Mouse (Mus musculus): Measurements from ENCODE around the gene Ms4a7. TPM values are rescaled to one million over a fixed set of nuclear protein-coding genes. Genes with fewer than 3 reads are reported as not detected.

Gene Ms4a7
- polyA plus RNA-seq, 1 experiment = 2.0 TPM

DNA sequence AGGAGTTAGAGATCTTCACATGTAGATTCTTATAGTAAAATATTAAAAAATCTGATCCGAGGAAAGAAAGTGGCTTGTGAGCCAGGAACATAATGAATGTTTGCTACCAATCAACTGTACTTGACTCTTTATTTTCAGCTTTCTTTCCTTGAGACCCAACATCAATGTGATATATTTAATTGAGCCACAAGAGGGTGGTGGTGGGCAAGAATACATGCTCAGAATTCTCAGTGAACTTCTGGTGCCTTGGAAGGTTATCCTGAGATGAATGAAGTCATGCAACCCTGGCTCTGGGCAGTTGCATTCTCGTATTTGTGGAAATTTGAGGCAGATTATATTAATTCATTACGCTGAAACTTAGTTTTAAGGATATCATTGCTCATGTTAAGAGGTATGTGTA, 15.9 kb upstream of the Ms4a7 start:
- Histone ChIP-seq H3K4me1 (ENCODE audit: control insufficient read depth, insufficient read depth, low read length) (no peaks in the 10 kb centered on the region; the same call in 1 of the 2 replicates), H3K4me3 (ENCODE audit: insufficient read depth, low read depth, low read length) (no peak overlapping the region), H3K27me3 (replicated peaks; ENCODE audit: control insufficient read depth, insufficient read depth, low read length) (no peaks in the 10 kb centered on the region), H3K27ac (ENCODE audit: insufficient read depth, low read depth, low read length) (no peak overlapping the region), H3K36me3 (ENCODE audit: control insufficient read depth, insufficient read depth, low read length) (no peaks in the 10 kb centered on the region)
- TF ChIP-seq POLR2A (IDR thresholded peaks at IDR 0.05; ENCODE audit: low read depth, low read length) (no peak), CTCF (conservative IDR thresholded peaks at IDR 0.05; ENCODE audit: insufficient read depth, insufficient read length, low read depth, low read length) (no peak)
- 40% methylated on average over 3 of the region's 3 CpGs for WGBS
- no peak for DNase-seq

- DNase-seq = peak; percentile 60
- no peak overlapping the region for H3K4me3 ChIP-seq (ENCODE audit: insufficient read depth, low read depth, low read length)
- WGBS = 43% methylated on average over 7 of the region's 7 CpGs
- TF ChIP-seq CTCF (conservative IDR thresholded peaks at IDR 0.05; ENCODE audit: insufficient read depth, insufficient read length, low read depth, low read length) (no peak; the same call in 1 of the 2 replicates), POLR2A (IDR thresholded peaks at IDR 0.05; ENCODE audit: low read depth, low read length) (no peak)
- no peaks in the 10 kb centered on the region for H3K36me3 ChIP-seq (ENCODE audit: control insufficient read depth, insufficient read depth, low read length)
- no peaks in the 10 kb centered on the region; the same call in 1 of the 2 replicates for H3K4me1 ChIP-seq (ENCODE audit: control insufficient read depth, insufficient read depth, low read length)
- no peaks in the 10 kb centered on the region for H3K27me3 ChIP-seq (replicated peaks; ENCODE audit: control insufficient read depth, insufficient read depth, low read length)
- peak overlapping the region; percentile 69 for H3K27ac ChIP-seq (ENCODE audit: insufficient read depth, low read depth, low read length)
Observed at GRCm38 (mm10) chr19:11349698-11350481, 13.9 kb upstream of the Ms4a7 start.

DNA sequence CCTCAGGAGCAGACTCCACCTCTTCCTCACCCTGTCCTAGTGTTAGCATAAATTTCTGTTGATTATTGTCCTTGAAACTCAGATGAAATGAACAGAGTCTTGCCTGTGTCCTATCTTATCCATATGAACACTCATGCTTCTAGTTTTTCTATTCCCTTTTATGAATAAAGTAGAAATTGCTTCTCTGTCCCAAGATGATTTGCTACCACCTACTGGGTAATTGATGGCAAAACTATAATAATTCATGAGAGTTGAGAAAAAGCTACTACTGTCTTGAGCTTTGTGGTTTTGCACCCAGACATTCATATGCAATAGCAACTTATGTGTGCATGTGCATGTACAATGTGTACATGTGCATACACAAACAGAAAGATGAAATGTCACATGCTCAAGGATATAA, 8.0 kb upstream of the Ms4a7 start:
- Histone ChIP-seq H3K36me3 (ENCODE audit: control insufficient read depth, insufficient read depth, low read length) (no peaks in the 10 kb centered on the region), H3K27ac (ENCODE audit: insufficient read depth, low read depth, low read length) (no peak overlapping the region), H3K4me3 (ENCODE audit: insufficient read depth, low read depth, low read length) (no peak overlapping the region), H3K4me1 (ENCODE audit: control insufficient read depth, insufficient read depth, low read length) (no peaks in the 10 kb centered on the region), H3K27me3 (replicated peaks; ENCODE audit: control insufficient read depth, insufficient read depth, low read length) (no peaks in the 10 kb centered on the region)
- no peak for DNase-seq
- no peak for TF ChIP-seq POLR2A (IDR thresholded peaks at IDR 0.05; ENCODE audit: low read depth, low read length)

DNA sequence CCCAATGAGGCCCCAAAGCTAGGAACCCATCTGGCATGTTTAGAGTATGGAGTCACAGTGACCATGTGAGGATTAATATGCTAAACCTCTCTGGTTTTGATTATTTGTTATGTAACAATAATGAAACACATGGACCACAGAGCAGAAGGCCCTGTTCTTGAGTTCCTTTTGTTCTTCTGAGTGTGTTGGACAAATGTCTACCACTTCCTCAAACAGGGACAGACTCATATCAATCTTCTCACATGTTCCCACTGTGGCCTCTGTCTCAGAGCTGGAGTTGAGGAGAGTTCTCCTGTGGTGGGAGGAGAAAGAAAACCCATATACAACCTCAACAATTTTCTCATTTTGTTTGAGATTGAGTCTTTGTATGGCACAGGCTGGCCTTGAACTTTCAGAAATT, 7.2 kb upstream of the Ms4a7 start:
- no peak for TF ChIP-seq POLR2A (IDR thresholded peaks at IDR 0.05; ENCODE audit: low read depth, low read length)
- TF ChIP-seq CTCF (conservative IDR thresholded peaks at IDR 0.05; ENCODE audit: insufficient read depth, insufficient read length, low read depth, low read length) = no peak
- Histone ChIP-seq H3K27me3 (replicated peaks; ENCODE audit: control insufficient read depth, insufficient read depth, low read length) (no peaks in the 10 kb centered on the region), H3K4me1 (ENCODE audit: control insufficient read depth, insufficient read depth, low read length) (no peaks in the 10 kb centered on the region), H3K36me3 (ENCODE audit: control insufficient read depth, insufficient read depth, low read length) (no peaks in the 10 kb centered on the region), H3K27ac (ENCODE audit: insufficient read depth, low read depth, low read length) (no peak overlapping the region), H3K4me3 (ENCODE audit: insufficient read depth, low read depth, low read length) (no peak overlapping the region)
- no peak for DNase-seq

GRCm38 (mm10) chr19:11321123-11321522, 14.8 kb downstream of the Ms4a7 start:
- no peak overlapping the region for H3K27ac ChIP-seq (ENCODE audit: insufficient read depth, low read depth, low read length)
- WGBS = 86% methylated on average over 1 of the region's 1 CpGs
- no peak for TF ChIP-seq CTCF (conservative IDR thresholded peaks at IDR 0.05; ENCODE audit: insufficient read depth, insufficient read length, low read depth, low read length)
- TF ChIP-seq POLR2A (IDR thresholded peaks at IDR 0.05; ENCODE audit: low read depth, low read length) = no peak
- H3K4me3 ChIP-seq (ENCODE audit: insufficient read depth, low read depth, low read length) = no peak overlapping the region
- H3K27me3 ChIP-seq (replicated peaks; ENCODE audit: control insufficient read depth, insufficient read depth, low read length) = no peaks in the 10 kb centered on the region
- no peaks in the 10 kb centered on the region for H3K4me1 ChIP-seq (ENCODE audit: control insufficient read depth, insufficient read depth, low read length)
- H3K36me3 ChIP-seq (ENCODE audit: control insufficient read depth, insufficient read depth, low read length) = no peaks in the 10 kb centered on the region
- DNase-seq = no peak

- TF ChIP-seq CTCF (conservative IDR thresholded peaks at IDR 0.05; ENCODE audit: insufficient read depth, insufficient read length, low read depth, low read length) (no peak), POLR2A (IDR thresholded peaks at IDR 0.05; ENCODE audit: low read depth, low read length) (no peak)
- DNase-seq = no peak
- no peaks in the 10 kb centered on the region for H3K27me3 ChIP-seq (replicated peaks; ENCODE audit: control insufficient read depth, insufficient read depth, low read length)
- no peaks in the 10 kb centered on the region for H3K36me3 ChIP-seq (ENCODE audit: control insufficient read depth, insufficient read depth, low read length)
- 56% methylated on average over 4 of the region's 4 CpGs for WGBS
- H3K27ac ChIP-seq (ENCODE audit: insufficient read depth, low read depth, low read length) = no peak overlapping the region
- no peaks in the 10 kb centered on the region for H3K4me1 ChIP-seq (ENCODE audit: control insufficient read depth, insufficient read depth, low read length)
- no peak overlapping the region for H3K4me3 ChIP-seq (ENCODE audit: insufficient read depth, low read depth, low read length)
Observed at GRCm38 (mm10) chr19:11316786-11317185, 19.2 kb downstream of the Ms4a7 start.

GRCm38 (mm10) chr19:11314354-11314753, 21.6 kb downstream of the Ms4a7 start, which contains the start of gene Ms4a14:
Gene Ms4a14 (minus strand): TSS chr19:11314454.
- 58% methylated on average over 1 of the region's 1 CpGs for WGBS
- no peak for DNase-seq
- Histone ChIP-seq H3K36me3 (ENCODE audit: control insufficient read depth, insufficient read depth, low read length) (no peaks in the 10 kb centered on the region), H3K4me3 (ENCODE audit: insufficient read depth, low read depth, low read length) (no peak within 1 kb of the TSS), H3K27ac (ENCODE audit: insufficient read depth, low read depth, low read length) (no peak within 1 kb of the TSS), H3K27me3 (replicated peaks; ENCODE audit: control insufficient read depth, insufficient read depth, low read length) (no peaks in the 10 kb centered on the region), H3K4me1 (ENCODE audit: control insufficient read depth, insufficient read depth, low read length) (no peaks in the 10 kb centered on the region)
- TF ChIP-seq POLR2A (IDR thresholded peaks at IDR 0.05; ENCODE audit: low read depth, low read length) (no peak), CTCF (conservative IDR thresholded peaks at IDR 0.05; ENCODE audit: insufficient read depth, insufficient read length, low read depth, low read length) (no peak)
